Comparison of ENCODE assay signal across 10 mouse cellular contexts in the genomic region with DNA sequence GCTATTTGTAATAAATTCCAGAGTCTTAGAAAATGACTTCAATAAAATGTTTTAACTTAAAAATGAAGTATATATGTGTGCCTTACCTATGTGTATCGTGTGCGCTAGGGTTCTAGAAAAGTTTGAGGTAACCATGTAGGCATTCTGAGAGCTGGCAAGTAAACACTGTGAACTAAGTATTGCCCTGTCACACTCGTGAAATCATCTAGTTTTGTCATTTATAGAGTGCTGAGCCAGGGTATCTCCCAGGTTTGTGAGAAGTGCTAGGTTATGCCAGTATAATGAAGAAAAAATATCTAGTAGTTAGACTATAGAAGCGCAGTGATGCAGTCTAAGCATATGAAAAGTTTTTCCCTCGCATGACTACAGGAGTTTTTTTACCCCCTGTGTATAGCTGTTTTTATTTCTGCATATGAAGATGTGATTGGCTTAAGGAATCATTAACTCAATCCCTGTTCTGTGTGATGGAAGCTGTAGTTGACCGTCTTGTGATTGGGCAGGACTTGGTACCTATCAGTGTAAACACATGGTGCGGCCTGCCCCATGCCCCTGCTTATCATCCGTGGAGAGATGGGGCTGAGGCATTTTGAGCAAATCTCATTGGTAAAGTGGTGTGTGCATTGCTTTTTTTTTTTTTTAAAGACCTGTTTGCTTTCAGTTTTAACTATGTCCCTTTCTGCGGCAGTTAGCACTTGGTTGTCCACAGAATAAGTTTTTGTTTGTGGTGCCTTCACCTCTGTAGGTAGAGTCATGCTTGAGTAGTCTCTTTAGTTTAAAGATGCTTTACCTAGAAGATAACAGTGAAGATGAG. TPM values are rescaled to one million over a fixed set of nuclear protein-coding genes. Genes with fewer than 3 reads are reported as not detected.
DNase-seq lines count a peak whose midpoint lies in the region; ATAC-seq and TF ChIP-seq lines count a peak whose summit lies in the region.
"Had no signal": no experiment of that assay in that cellular context is flagged by ENCODE, and none has a peak within 500 bp of the region (broad histone marks: within the 10 kb centered on the region; RNA-seq: fewer than 3 reads in every experiment).

No protein-coding gene starts in this region.

- no peaks in the 10 kb centered on the region for H3K27me3 ChIP-seq in lung, postnatal 0 days (replicated peaks; ENCODE audit: insufficient read depth, low read length)
- no peaks in the 10 kb centered on the region for H3K27me3 ChIP-seq in intestine, postnatal 0 days (replicated peaks; ENCODE audit: control insufficient read depth, insufficient read depth, low read length)
- H3K27me3 ChIP-seq: limb, embryonic 15.5 days had no signal

- H3K27ac ChIP-seq in lung, postnatal 0 days (ENCODE audit: low read length): no peak overlapping the region; the same call in 1 of the 2 replicates
- peak overlapping the region; percentile 63 for H3K27ac ChIP-seq in intestine, postnatal 0 days (ENCODE audit: low read depth, low read length)
- H3K27ac ChIP-seq: limb, embryonic 15.5 days had no signal

- H3K9ac ChIP-seq in lung, postnatal 0 days (replicated peaks; ENCODE audit: low read depth): no peak overlapping the region
- peak overlapping the region; percentile 38 for H3K9ac ChIP-seq in intestine, postnatal 0 days (ENCODE audit: low read depth, low read length)
- H3K9ac ChIP-seq: limb, embryonic 15.5 days had no signal

- H3K4me2 ChIP-seq in lung, postnatal 0 days (replicated peaks; ENCODE audit: low read depth, low read length): 0 out of 2 replicates have a peak overlapping the region, but pooled peaks have one; percentile 17
- peak overlapping the region; percentile 49 for H3K4me2 ChIP-seq in intestine, postnatal 0 days (replicated peaks; ENCODE audit: low read depth)
- H3K4me2 ChIP-seq: limb, embryonic 15.5 days had no signal

- TF ChIP-seq CTCF in lung, postnatal 0 days (IDR thresholded peaks at IDR 0.05): no peak
- TF ChIP-seq CTCF in intestine, postnatal 0 days (IDR thresholded peaks at IDR 0.05; ENCODE audit: low read depth): no peak

- H3K9me3 ChIP-seq in lung, postnatal 0 days (ENCODE audit: low read length): no peaks in the 10 kb centered on the region
- no peaks in the 10 kb centered on the region for H3K9me3 ChIP-seq in intestine, postnatal 0 days (ENCODE audit: control insufficient read depth)
- H3K9me3 ChIP-seq: limb, embryonic 15.5 days had no signal

- DNase-seq in lung, postnatal 0 days (ENCODE audit: low spot score): no peak
- DNase-seq in lung, postnatal 10 days: no peak
- peak; percentile 44 for DNase-seq in naive thymus-derived CD4-positive, alpha-beta T cell, adult 2 months (ENCODE audit: low read depth)
- no peak for DNase-seq in thymus, postnatal 25 days
- DNase-seq in kidney, adult 8-10 months: no peak
- DNase-seq in urinary bladder, adult 18-20 months (ENCODE audit: low spot score in 2 of 2): no peak
- DNase-seq: layer of hippocampus, adult 9-11 months had no signal

- TF ChIP-seq EP300 in lung, postnatal 0 days (IDR thresholded peaks at IDR 0.05): no peak

- WGBS in lung, postnatal 0 days: 67% methylated on average over 9 of the region's 9 CpGs
- 59% methylated on average over 9 of the region's 9 CpGs for WGBS in intestine, postnatal 0 days

- ATAC-seq in lung, postnatal 0 days: peak; percentile 51
- ATAC-seq in activated CD4-positive, CD25-positive, alpha-beta regulatory T cell, adult 4 months: peak; percentile 67
- ATAC-seq in intestine, postnatal 0 days: peak; percentile 59

- no peak overlapping the region for H3K4me3 ChIP-seq in lung, postnatal 0 days (ENCODE audit: low read depth, low read length)
- H3K4me3 ChIP-seq in intestine, postnatal 0 days (ENCODE audit: low read depth, low read length): no peak overlapping the region
- H3K4me3 ChIP-seq: limb, embryonic 15.5 days had no signal

- H3K4me1 ChIP-seq in lung, postnatal 0 days (ENCODE audit: insufficient read depth, low read depth, low read length): no peaks in the 10 kb centered on the region; the same call in 1 of the 2 replicates
- no peaks in the 10 kb centered on the region for H3K4me1 ChIP-seq in intestine, postnatal 0 days (replicated peaks; ENCODE audit: control insufficient read depth, insufficient read depth, low read length)
- H3K4me1 ChIP-seq: limb, embryonic 15.5 days had no signal

- no peaks in the 10 kb centered on the region for H3K36me3 ChIP-seq in lung, postnatal 0 days (ENCODE audit: insufficient read depth, low read length)
- peaks cover 7% of the 10 kb centered on the region; the same call in 1 of the 2 replicates for H3K36me3 ChIP-seq in intestine, postnatal 0 days (ENCODE audit: control insufficient read depth, insufficient read depth)
- H3K36me3 ChIP-seq: limb, embryonic 15.5 days had no signal

RNA-seq across cellular contexts. Expression of gene Lpin2, which starts 21.8 kb away (rescaled TPM):
- polyA plus RNA-seq in lung, postnatal 0 days (2015; fragmentation: Nextera tagmentation; extraction: Ambion mirVana): 54.1 and 65.8 TPM in 2 replicates
- polyA plus RNA-seq in activated CD4-positive, CD25-positive, alpha-beta regulatory T cell, adult 4 months (2017; shearing (Covaris generic)): 10 to 100 TPM; 15.2 to 26.6 TPM
- 22.2 and 24.8 TPM in 2 replicates for polyA plus RNA-seq in intestine, postnatal 0 days (2015; fragmentation: Nextera tagmentation; extraction: Ambion mirVana)
